Mouse (Mus musculus): ENCODE data around the gene Slc40a1.

- no peak for TF ChIP-seq TBP (conservative IDR thresholded peaks at IDR 0.05; ENCODE audit: low read depth, low read length)
- no peak for TF ChIP-seq CTCF (conservative IDR thresholded peaks at IDR 0.05 in 1 of 2, IDR thresholded peaks at IDR 0.05 in 1 of 2; ENCODE audit: low read depth in 2 of 2, low read length in 2 of 2)
- no peak for TF ChIP-seq NRF1 (IDR thresholded peaks at IDR 0.05; ENCODE audit: low read depth, low read length)
- TF ChIP-seq JUND (conservative IDR thresholded peaks at IDR 0.05; ENCODE audit: low read depth, low read length) = no peak
These were observed 3.0 kb downstream of the Slc40a1 start for GRCm38 (mm10) chr1:45923306-45923705.

Data from CH12.LX (cell line).